Mouse (Mus musculus): Measurements from ENCODE around the gene Washc1. TPM values are rescaled to one million over a fixed set of nuclear protein-coding genes. Genes with fewer than 3 reads are reported as not detected.
"Not testable (repeated sequence)": the region's sequence is repeated elsewhere in the genome, so short reads cannot be mapped to it uniquely, and the experiment has no call there.

Washc1 gene
- polyA plus RNA-seq, 1 experiment, result 40.1 TPM

DNA sequence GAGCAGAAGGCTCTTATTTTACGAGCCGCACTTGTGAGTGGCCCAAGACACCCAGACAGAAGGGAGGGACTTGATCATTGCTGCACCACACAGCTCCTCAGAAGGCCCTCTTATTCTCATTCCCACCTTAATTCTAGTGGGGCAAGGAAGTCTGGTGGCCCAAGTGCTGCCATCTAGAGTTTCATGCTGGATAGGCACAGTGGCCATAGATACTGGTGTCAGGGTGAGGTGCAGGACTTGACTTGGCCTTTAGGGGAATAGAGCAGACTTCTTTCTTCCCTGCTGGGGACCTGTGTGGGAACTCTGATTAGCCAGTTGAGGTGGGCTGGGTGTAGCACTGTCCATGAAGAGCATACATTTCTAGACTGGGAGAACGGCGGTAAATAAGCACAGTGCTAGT is 19.9 kb downstream of the Washc1 start:
- Histone ChIP-seq H3K36me3 (ENCODE audit: control insufficient read depth, insufficient read depth) (peaks cover 23% of the 10 kb centered on the region), H3ac (ENCODE audit: control insufficient read depth, insufficient read length) (no peak overlapping the region), H3K4me2 (ENCODE audit: low read depth) (no peak overlapping the region), H3K4me3 (no peak overlapping the region), H3K79me2 (ENCODE audit: control insufficient read depth, insufficient read depth) (no peaks in the 10 kb centered on the region), H3K27me3 (ENCODE audit: control insufficient read depth, insufficient read depth, insufficient read length) (no peaks in the 10 kb centered on the region)
- TF ChIP-seq MYOD1 (IDR thresholded peaks at IDR 0.05; ENCODE audit: control insufficient read depth in 1 of 3, insufficient read length in 2 of 3, low read depth in 2 of 3) (no peak), SRF (IDR thresholded peaks at IDR 0.05; ENCODE audit: control insufficient read depth, insufficient read length, low read depth) (no peak), TCF3 (IDR thresholded peaks at IDR 0.05; ENCODE audit: insufficient read length, low read depth) (no peak), CEBPB (IDR thresholded peaks at IDR 0.05; ENCODE audit: insufficient read depth, poor library complexity, severe bottlenecking) (no peak), MAX (IDR thresholded peaks at IDR 0.05; ENCODE audit: low read depth) (no peak), POLR2AphosphoS2 (IDR thresholded peaks at IDR 0.05; ENCODE audit: insufficient read length, low read depth) (no peak), E2F4 (IDR thresholded peaks at IDR 0.05; ENCODE audit: insufficient read depth) (no peak), POLR2A (IDR thresholded peaks at IDR 0.05; ENCODE audit: insufficient read length, low read depth) (no peak), USF1 (IDR thresholded peaks at IDR 0.05; ENCODE audit: low read depth) (no peak), MYOG (IDR thresholded peaks at IDR 0.05; ENCODE audit: control insufficient read depth in 1 of 3, insufficient read depth in 1 of 3, insufficient read length in 2 of 3, low read depth in 2 of 3) (no peak), TCF12 (IDR thresholded peaks at IDR 0.05; ENCODE audit: insufficient read depth, poor library complexity, severe bottlenecking) (no peak), REST (IDR thresholded peaks at IDR 0.05; ENCODE audit: insufficient read depth, insufficient read length) (no peak)

GRCm38 (mm10) chr17:66152706-66153662 is 41.6 kb downstream of the Washc1 start:
- not testable (repeated sequence) for H3K79me2 ChIP-seq (ENCODE audit: control insufficient read depth, insufficient read depth); H3ac ChIP-seq (ENCODE audit: control insufficient read depth, insufficient read length); H3K27me3 ChIP-seq (ENCODE audit: control insufficient read depth, insufficient read depth, insufficient read length); H3K4me3 ChIP-seq; H3K4me2 ChIP-seq (ENCODE audit: low read depth); H3K36me3 ChIP-seq (ENCODE audit: control insufficient read depth, insufficient read depth)

DNA sequence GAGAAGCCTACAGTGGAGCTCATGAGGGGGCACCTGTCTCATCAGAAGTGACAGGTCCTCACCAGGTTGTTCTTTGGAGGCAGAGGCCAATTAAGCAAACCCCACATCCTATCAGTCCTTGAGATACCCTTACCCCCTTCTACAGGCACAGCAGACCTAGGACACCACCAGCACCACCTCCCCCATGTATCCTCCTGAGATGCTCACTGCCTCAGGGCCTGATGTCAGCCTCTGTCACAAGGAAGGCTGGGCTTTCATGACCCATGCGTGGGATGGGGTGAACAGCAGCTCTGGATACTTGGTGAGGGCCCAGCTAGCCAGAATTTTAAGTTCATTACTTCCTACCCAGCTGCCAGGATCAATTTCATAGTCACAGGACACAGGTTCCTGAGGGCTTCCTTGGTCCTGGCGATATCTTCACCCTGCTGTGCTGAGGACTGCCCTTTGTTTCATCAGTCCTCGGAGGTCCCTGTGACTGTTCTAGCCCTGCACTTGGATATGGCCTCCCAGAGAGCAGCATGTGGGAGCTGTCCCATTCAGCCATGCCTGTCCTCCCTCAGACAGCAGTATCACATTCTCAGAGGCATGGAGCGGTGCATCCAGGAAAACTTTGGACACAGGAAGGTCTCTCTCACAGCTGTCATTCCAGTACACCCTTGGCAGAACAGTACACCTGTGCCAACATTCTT is 42.5 kb downstream of the Washc1 start:
- H3K79me2 ChIP-seq (ENCODE audit: control insufficient read depth, insufficient read depth); H3K4me2 ChIP-seq (ENCODE audit: low read depth): not testable (repeated sequence)

DNA sequence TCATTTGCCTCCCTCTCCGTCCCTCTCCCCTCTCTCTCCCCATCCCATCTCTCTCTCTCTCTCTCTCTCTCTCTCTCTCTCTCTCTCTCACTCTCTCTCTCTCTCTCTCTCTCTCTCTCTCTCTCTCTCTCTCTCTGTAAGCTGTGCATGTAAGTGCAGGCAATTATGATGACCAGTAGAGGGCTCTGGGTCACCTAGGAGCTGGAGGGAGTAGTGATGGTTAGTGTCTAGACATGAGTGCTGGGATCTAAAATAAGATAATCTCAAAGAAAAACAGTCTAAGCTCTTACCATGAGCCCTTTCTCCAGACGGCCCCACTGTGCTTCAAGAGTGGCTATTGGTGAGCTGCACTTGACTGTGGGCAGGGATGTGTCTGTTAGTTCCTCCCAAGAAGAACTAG is 43.5 kb downstream of the Washc1 start:
- H3K79me2 ChIP-seq (ENCODE audit: control insufficient read depth, insufficient read depth), result no peaks in the 10 kb centered on the region

More for the DNA sequence above, 42.5 kb downstream of the Washc1 start:
- not testable (repeated sequence) for H3K4me3 ChIP-seq; H3ac ChIP-seq (ENCODE audit: control insufficient read depth, insufficient read length); H3K27me3 ChIP-seq (ENCODE audit: control insufficient read depth, insufficient read depth, insufficient read length); H3K36me3 ChIP-seq (ENCODE audit: control insufficient read depth, insufficient read depth)

DNA sequence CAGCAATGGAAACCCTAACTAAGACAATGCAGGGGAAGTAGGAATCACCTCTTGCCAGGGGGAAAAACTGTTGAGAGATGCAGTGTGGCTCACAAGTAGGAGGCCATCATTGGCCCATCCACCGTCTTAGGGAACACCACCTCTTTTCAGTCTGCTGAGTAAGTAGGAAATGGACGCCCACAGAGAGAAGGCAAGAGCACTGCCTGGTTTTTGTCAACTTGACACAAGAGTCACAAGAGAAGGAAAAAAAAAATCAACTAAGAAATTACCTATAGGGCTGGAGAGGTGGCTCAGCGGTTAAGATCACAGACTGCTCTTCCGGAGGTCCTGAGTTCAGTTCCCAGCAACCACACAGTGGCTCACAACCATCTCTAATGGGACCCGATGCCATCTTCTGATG is 46.9 kb downstream of the Washc1 start:
- no peak overlapping the region for H3K4me3 ChIP-seq
- no peak overlapping the region for H3ac ChIP-seq (ENCODE audit: control insufficient read depth, insufficient read length)
- no peaks in the 10 kb centered on the region for H3K27me3 ChIP-seq (ENCODE audit: control insufficient read depth, insufficient read depth, insufficient read length)
- no peaks in the 10 kb centered on the region for H3K79me2 ChIP-seq (ENCODE audit: control insufficient read depth, insufficient read depth)
- TF ChIP-seq POLR2A (IDR thresholded peaks at IDR 0.05; ENCODE audit: insufficient read length, low read depth), result no peak
- no peak for TF ChIP-seq REST (IDR thresholded peaks at IDR 0.05; ENCODE audit: insufficient read depth, insufficient read length)
- TF ChIP-seq SRF (IDR thresholded peaks at IDR 0.05; ENCODE audit: control insufficient read depth, insufficient read length, low read depth), result no peak
- TF ChIP-seq MAX (IDR thresholded peaks at IDR 0.05; ENCODE audit: low read depth), result no peak
- TF ChIP-seq TCF12 (IDR thresholded peaks at IDR 0.05; ENCODE audit: insufficient read depth, poor library complexity, severe bottlenecking), result no peak
- TF ChIP-seq E2F4 (IDR thresholded peaks at IDR 0.05; ENCODE audit: insufficient read depth), result no peak
- TF ChIP-seq CEBPB (IDR thresholded peaks at IDR 0.05; ENCODE audit: insufficient read depth, poor library complexity, severe bottlenecking), result no peak
- TF ChIP-seq POLR2AphosphoS2 (IDR thresholded peaks at IDR 0.05; ENCODE audit: insufficient read length, low read depth), result no peak
- TF ChIP-seq TCF3 (IDR thresholded peaks at IDR 0.05; ENCODE audit: insufficient read length, low read depth), result no peak
- no peak for TF ChIP-seq MYOD1 (IDR thresholded peaks at IDR 0.05; ENCODE audit: control insufficient read depth in 1 of 3, insufficient read length in 2 of 3, low read depth in 2 of 3)
- TF ChIP-seq MYOG (IDR thresholded peaks at IDR 0.05; ENCODE audit: control insufficient read depth in 1 of 3, insufficient read depth in 1 of 3, insufficient read length in 2 of 3, low read depth in 2 of 3), result no peak
- no peak for TF ChIP-seq USF1 (IDR thresholded peaks at IDR 0.05; ENCODE audit: low read depth)
- H3K4me2 ChIP-seq (ENCODE audit: low read depth), result no peak overlapping the region
- no peaks in the 10 kb centered on the region for H3K36me3 ChIP-seq (ENCODE audit: control insufficient read depth, insufficient read depth)

More for the DNA sequence above, 43.5 kb downstream of the Washc1 start:
- H3K27me3 ChIP-seq (ENCODE audit: control insufficient read depth, insufficient read depth, insufficient read length), result no peaks in the 10 kb centered on the region
- no peak overlapping the region for H3ac ChIP-seq (ENCODE audit: control insufficient read depth, insufficient read length)
- H3K4me3 ChIP-seq, result no peak overlapping the region
- no peaks in the 10 kb centered on the region for H3K36me3 ChIP-seq (ENCODE audit: control insufficient read depth, insufficient read depth)
- H3K4me2 ChIP-seq (ENCODE audit: low read depth), result no peak overlapping the region
- TF ChIP-seq POLR2AphosphoS2 (IDR thresholded peaks at IDR 0.05; ENCODE audit: insufficient read length, low read depth) (no peak), TCF3 (IDR thresholded peaks at IDR 0.05; ENCODE audit: insufficient read length, low read depth) (no peak), USF1 (IDR thresholded peaks at IDR 0.05; ENCODE audit: low read depth) (no peak), SRF (IDR thresholded peaks at IDR 0.05; ENCODE audit: control insufficient read depth, insufficient read length, low read depth) (no peak), REST (IDR thresholded peaks at IDR 0.05; ENCODE audit: insufficient read depth, insufficient read length) (no peak), POLR2A (IDR thresholded peaks at IDR 0.05; ENCODE audit: insufficient read length, low read depth) (no peak), MAX (IDR thresholded peaks at IDR 0.05; ENCODE audit: low read depth) (no peak), MYOD1 (IDR thresholded peaks at IDR 0.05; ENCODE audit: control insufficient read depth in 1 of 3, insufficient read length in 2 of 3, low read depth in 2 of 3) (no peak), TCF12 (IDR thresholded peaks at IDR 0.05; ENCODE audit: insufficient read depth, poor library complexity, severe bottlenecking) (no peak), CEBPB (IDR thresholded peaks at IDR 0.05; ENCODE audit: insufficient read depth, poor library complexity, severe bottlenecking) (no peak), MYOG (IDR thresholded peaks at IDR 0.05; ENCODE audit: control insufficient read depth in 1 of 3, insufficient read depth in 1 of 3, insufficient read length in 2 of 3, low read depth in 2 of 3) (no peak), E2F4 (IDR thresholded peaks at IDR 0.05; ENCODE audit: insufficient read depth) (no peak)

- not testable (repeated sequence) for H3K79me2 ChIP-seq (ENCODE audit: control insufficient read depth, insufficient read depth); H3K4me3 ChIP-seq; H3ac ChIP-seq (ENCODE audit: control insufficient read depth, insufficient read length); H3K4me2 ChIP-seq (ENCODE audit: low read depth); H3K36me3 ChIP-seq (ENCODE audit: control insufficient read depth, insufficient read depth); H3K27me3 ChIP-seq (ENCODE audit: control insufficient read depth, insufficient read depth, insufficient read length)
Observed at GRCm38 (mm10) chr17:66167141-66167540, 55.8 kb downstream of the Washc1 start.

Data from myocyte (in vitro differentiated cells).